Mouse (Mus musculus) embryonic facial prominence, embryonic 12.5 days (tissue): Measurements from ENCODE around the gene Shank2. TPM values are rescaled to one million over a fixed set of nuclear protein-coding genes. Genes with fewer than 3 reads are reported as not detected.

Experiments used
- ATAC-seq: fragments of 200-750 bp; cut with Nextera tagmentation; 2 replicates; pipeline ENCODE4 v1.8.0; 2017; ENCODE audit not compliant: insufficient number of reproducible peaks, insufficient read depth, low FRiP score, low TSS enrichment
- H3K27ac ChIP-seq: fragments of 300-500 bp; sonication (generic); 2 replicates; pipeline ENCODE4 v1.5.1; 2016; ENCODE audit warnings: mild to moderate bottlenecking
- H3K27me3 ChIP-seq: fragments of 300-500 bp; sonication (generic); 2 replicates; pipeline ENCODE4 v1.6.1; 2016; ENCODE audit warnings: mild to moderate bottlenecking, moderate library complexity
- H3K36me3 ChIP-seq: fragments of 300-500 bp; sonication (generic); 2 replicates; pipeline ENCODE4 v1.6.1; 2016; ENCODE audit warnings: mild to moderate bottlenecking
- H3K4me1 ChIP-seq: fragments of 300-500 bp; sonication (generic); 2 replicates; pipeline ENCODE4 v1.6.1; 2016
- H3K4me2 ChIP-seq: fragments of 300-500 bp; sonication (generic); replicated peaks from 2 replicates; pipeline ENCODE4 v1.6.1; 2016; ENCODE audit warnings: mild to moderate bottlenecking, moderate library complexity
- H3K4me3 ChIP-seq: fragments of 300-500 bp; sonication (generic); 2 replicates; pipeline ENCODE4 v1.5.1; 2016; ENCODE audit warnings: mild to moderate bottlenecking
- H3K9ac ChIP-seq: fragments of 300-500 bp; sonication (generic); 2 replicates; pipeline ENCODE4 v1.6.1; 2016; ENCODE audit warnings: mild to moderate bottlenecking, moderate library complexity
- H3K9me3 ChIP-seq: fragments of 300-500 bp; sonication (generic); 2 replicates; pipeline ENCODE4 v1.6.1; 2016; ENCODE audit warnings: mild to moderate bottlenecking, moderate library complexity
- WGBS: fragments of 180-500 bp; shearing (Covaris S2); methylation state at CpG from one replicate; pipeline ENCODE4 v1.1.7; 2016; 5-methylcytosine and 5-hydroxymethylcytosine counted together
- polyA plus RNA-seq: library from polyadenylated mRNA; unstranded; fragments of >200 nt; fragmentation: Nextera tagmentation; extraction: Ambion mirVana; gene quantifications from 2 replicates; pipeline ENCODE4 v1.2.1, GENCODE M21; 2016

The Shank2 gene
- polyA plus RNA-seq, 1 experiment from 2014 or later = 1.00 TPM

GRCm38 (mm10) chr7:144236802-144237201, 235.1 kb downstream of the Shank2 start:
- Histone ChIP-seq H3K9me3 (no peaks in the 10 kb centered on the region), H3K4me1 (peaks cover 25% of the 10 kb centered on the region), H3K27ac (no peak overlapping the region), H3K27me3 (no peaks in the 10 kb centered on the region), H3K36me3 (no peaks in the 10 kb centered on the region), H3K9ac (no peak overlapping the region), H3K4me3 (no peak overlapping the region), H3K4me2 (no peak overlapping the region)
- ATAC-seq = no peak
- WGBS = 81% methylated on average over 13 of the region's 13 CpGs

GRCm38 (mm10) chr7:144238409-144238808, 236.7 kb downstream of the Shank2 start:
- no peak overlapping the region for H3K9ac ChIP-seq
- no peaks in the 10 kb centered on the region for H3K36me3 ChIP-seq
- no peaks in the 10 kb centered on the region for H3K9me3 ChIP-seq
- H3K4me2 ChIP-seq = peak overlapping the region; percentile 28
- 23% methylated on average over 12 of the region's 12 CpGs for WGBS
- H3K27me3 ChIP-seq = no peaks in the 10 kb centered on the region
- H3K4me1 ChIP-seq = peaks cover 29% of the 10 kb centered on the region
- no peak for ATAC-seq
- H3K4me3 ChIP-seq = 0 out of 2 replicates have a peak overlapping the region, but pooled peaks have one; percentile 9
- no peak overlapping the region for H3K27ac ChIP-seq

- Histone ChIP-seq H3K9ac (no peak overlapping the region; the same call in 1 of the 2 replicates), H3K27ac (no peak overlapping the region), H3K27me3 (no peaks in the 10 kb centered on the region), H3K9me3 (no peaks in the 10 kb centered on the region), H3K36me3 (no peaks in the 10 kb centered on the region), H3K4me1 (peaks cover 29% of the 10 kb centered on the region), H3K4me3 (0 out of 2 replicates have a peak overlapping the region, but pooled peaks have one; percentile 9), H3K4me2 (peak overlapping the region; percentile 28)
- WGBS = 37% methylated on average over 12 of the region's 12 CpGs
- no peak for ATAC-seq
These were observed 237.3 kb downstream of the Shank2 start for GRCm38 (mm10) chr7:144238992-144239391.

- ATAC-seq = no peak
- H3K27ac ChIP-seq = no peak overlapping the region
- peak overlapping the region; percentile 28 for H3K4me2 ChIP-seq
- H3K4me3 ChIP-seq = no peak overlapping the region
- H3K9me3 ChIP-seq = no peaks in the 10 kb centered on the region
- peaks cover 29% of the 10 kb centered on the region for H3K4me1 ChIP-seq
- H3K9ac ChIP-seq = no peak overlapping the region
- 39% methylated on average over 6 of the region's 6 CpGs for WGBS
- H3K36me3 ChIP-seq = no peaks in the 10 kb centered on the region
- no peaks in the 10 kb centered on the region for H3K27me3 ChIP-seq
These were observed 238.0 kb downstream of the Shank2 start for GRCm38 (mm10) chr7:144239571-144240370.

GRCm38 (mm10) chr7:144240736-144241343, 239.1 kb downstream of the Shank2 start:
- WGBS = 68% methylated on average over 4 of the region's 4 CpGs
- Histone ChIP-seq H3K27ac (no peak overlapping the region), H3K4me2 (no peak overlapping the region), H3K9me3 (no peaks in the 10 kb centered on the region), H3K9ac (no peak overlapping the region), H3K4me3 (no peak overlapping the region), H3K27me3 (no peaks in the 10 kb centered on the region), H3K36me3 (no peaks in the 10 kb centered on the region), H3K4me1 (peaks cover 29% of the 10 kb centered on the region)
- ATAC-seq = no peak

- no peaks in the 10 kb centered on the region for H3K9me3 ChIP-seq
- no peaks in the 10 kb centered on the region for H3K36me3 ChIP-seq
- no peak overlapping the region for H3K27ac ChIP-seq
- H3K4me1 ChIP-seq = peaks cover 18% of the 10 kb centered on the region
- WGBS = 75% methylated on average over 6 of the region's 6 CpGs
- H3K27me3 ChIP-seq = no peaks in the 10 kb centered on the region
- H3K4me3 ChIP-seq = no peak overlapping the region
- no peak for ATAC-seq
- H3K9ac ChIP-seq = no peak overlapping the region
- H3K4me2 ChIP-seq = no peak overlapping the region
These were observed 242.5 kb downstream of the Shank2 start for GRCm38 (mm10) chr7:144244203-144244602.

GRCm38 (mm10) chr7:144246271-144246670, 244.5 kb downstream of the Shank2 start:
- Histone ChIP-seq H3K9me3 (no peaks in the 10 kb centered on the region), H3K36me3 (no peaks in the 10 kb centered on the region), H3K27ac (no peak overlapping the region), H3K4me1 (peaks cover 5% of the 10 kb centered on the region; the same call in 1 of the 2 replicates), H3K4me2 (no peak overlapping the region), H3K27me3 (no peaks in the 10 kb centered on the region), H3K9ac (no peak overlapping the region), H3K4me3 (no peak overlapping the region)
- 81% methylated on average over 3 of the region's 3 CpGs for WGBS
- no peak for ATAC-seq

- Histone ChIP-seq H3K4me3 (no peak overlapping the region), H3K36me3 (no peaks in the 10 kb centered on the region), H3K27ac (no peak overlapping the region), H3K4me1 (no peaks in the 10 kb centered on the region), H3K4me2 (no peak overlapping the region), H3K27me3 (no peaks in the 10 kb centered on the region), H3K9me3 (no peaks in the 10 kb centered on the region), H3K9ac (no peak overlapping the region)
- WGBS = 40% methylated on average over 2 of the region's 2 CpGs
- no peak for ATAC-seq
These were observed 247.1 kb downstream of the Shank2 start for GRCm38 (mm10) chr7:144248686-144249422.

GRCm38 (mm10) chr7:144250791-144251190, 249.1 kb downstream of the Shank2 start:
- Histone ChIP-seq H3K27ac (no peak overlapping the region), H3K27me3 (no peaks in the 10 kb centered on the region), H3K4me2 (no peak overlapping the region), H3K36me3 (no peaks in the 10 kb centered on the region), H3K9me3 (no peaks in the 10 kb centered on the region), H3K4me3 (no peak overlapping the region), H3K4me1 (0 out of 2 replicates have a peak, but pooled peaks cover 5% of the 10 kb centered on the region), H3K9ac (no peak overlapping the region)
- WGBS = 72% methylated on average over 4 of the region's 4 CpGs
- no peak for ATAC-seq

- H3K4me3 ChIP-seq = no peak overlapping the region
- no peak overlapping the region for H3K9ac ChIP-seq
- WGBS = 51% methylated on average over 6 of the region's 6 CpGs
- H3K36me3 ChIP-seq = no peaks in the 10 kb centered on the region
- no peak for ATAC-seq
- H3K4me1 ChIP-seq = 0 out of 2 replicates have a peak, but pooled peaks cover 5% of the 10 kb centered on the region
- H3K27ac ChIP-seq = no peak overlapping the region
- H3K4me2 ChIP-seq = no peak overlapping the region
- H3K9me3 ChIP-seq = no peaks in the 10 kb centered on the region
- no peaks in the 10 kb centered on the region for H3K27me3 ChIP-seq
These were observed 249.5 kb downstream of the Shank2 start for GRCm38 (mm10) chr7:144251250-144251649.

- no peak overlapping the region for H3K4me3 ChIP-seq
- no peak overlapping the region for H3K27ac ChIP-seq
- no peak overlapping the region for H3K9ac ChIP-seq
- H3K9me3 ChIP-seq = no peaks in the 10 kb centered on the region
- no peaks in the 10 kb centered on the region for H3K36me3 ChIP-seq
- 32% methylated on average over 8 of the region's 8 CpGs for WGBS
- H3K4me1 ChIP-seq = 0 out of 2 replicates have a peak, but pooled peaks cover 5% of the 10 kb centered on the region
- no peak overlapping the region for H3K4me2 ChIP-seq
- ATAC-seq = no peak
- H3K27me3 ChIP-seq = no peaks in the 10 kb centered on the region
These were observed 253.0 kb downstream of the Shank2 start for GRCm38 (mm10) chr7:144254674-144255246.
